Mouse (Mus musculus) heart, postnatal 0 days (tissue): ENCODE measurements around the gene P3h1.

Source experiments
- CTCF ChIP-seq: IDR thresholded peaks from 2 replicates; pipeline ENCODE4 v1.5.1; 2016; ENCODE audit warnings: antibody characterized with exemption, control low read depth, low read depth
- EP300 ChIP-seq: IDR thresholded peaks from 2 replicates; pipeline ENCODE4 v1.6.1; 2016; ENCODE audit warnings: antibody characterized with exemption, low read depth

DNA sequence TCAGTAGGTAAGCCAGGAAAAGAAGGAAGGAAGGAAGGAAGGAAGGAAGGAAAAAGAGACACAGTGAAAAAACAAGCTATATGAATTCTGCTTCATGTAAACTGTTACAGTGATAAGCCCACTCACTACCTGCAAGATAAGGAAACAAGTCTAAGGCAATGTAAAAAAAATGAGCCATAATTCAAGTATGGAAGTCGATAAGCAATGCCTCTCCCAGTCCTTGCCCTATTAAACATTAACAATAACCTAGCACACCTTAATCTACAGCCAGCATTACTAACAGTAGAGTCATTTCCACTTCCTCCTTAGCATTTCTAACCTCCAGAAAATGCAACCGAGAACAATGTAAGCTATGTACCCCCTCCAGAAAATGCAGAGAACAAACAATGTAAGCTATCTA lies 52.6 kb downstream of the P3h1 start:
- TF ChIP-seq CTCF (no peak), EP300 (no peak)
